Mouse (Mus musculus) neutrophil, adult 5-6 weeks (primary cell): ENCODE results near the gene Emilin2. TPM values are rescaled to one million over a fixed set of nuclear protein-coding genes. Genes with fewer than 3 reads are reported as not detected.

ENCODE experiments used
- ATAC-seq: fragments of 151-379, 151-347 bp; 2 replicates; pipeline ENCODE4 v1.8.0; 2017; ENCODE audit warnings: mild to moderate bottlenecking, moderate TSS enrichment; ENCODE audit not compliant: insufficient number of reproducible peaks, poor library complexity, low FRiP score, severe bottlenecking; ENCODE audit errors: extremely low read depth
- total RNA-seq: library from RNA; stranded (forward); fragments of 200-1000 nt; gene quantifications from 2 replicates; pipeline ENCODE4 v1.2.3, GENCODE M21; 2017

Gene Emilin2
- total RNA-seq, 1 experiment from 2014 or later = 281 TPM

- no peak for ATAC-seq
Measured at GRCm38 (mm10) chr17:71248963-71249362, 62.8 kb downstream of the Emilin2 start.

GRCm38 (mm10) chr17:71246022-71246421 lies 65.8 kb downstream of the Emilin2 start:
- no peak for ATAC-seq

GRCm38 (mm10) chr17:71245133-71245532 lies 66.6 kb downstream of the Emilin2 start:
- ATAC-seq = no peak

GRCm38 (mm10) chr17:71242666-71243065 lies 69.1 kb downstream of the Emilin2 start:
- no peak for ATAC-seq

- ATAC-seq = no peak
Measured at GRCm38 (mm10) chr17:71240811-71241210, 71.0 kb downstream of the Emilin2 start.

- no peak for ATAC-seq
Measured at GRCm38 (mm10) chr17:71238494-71238893, 73.3 kb downstream of the Emilin2 start.

GRCm38 (mm10) chr17:71235229-71235958 lies 76.4 kb downstream of the Emilin2 start:
- no peak for ATAC-seq

GRCm38 (mm10) chr17:71234041-71234594 lies 77.7 kb downstream of the Emilin2 start:
- no peak for ATAC-seq

- no peak for ATAC-seq
Measured at GRCm38 (mm10) chr17:71233210-71233609, 78.6 kb downstream of the Emilin2 start.

GRCm38 (mm10) chr17:71231998-71232397 lies 79.8 kb downstream of the Emilin2 start:
- ATAC-seq = no peak

GRCm38 (mm10) chr17:71230108-71230709 lies 81.6 kb downstream of the Emilin2 start:
- no peak for ATAC-seq

GRCm38 (mm10) chr17:71228651-71229050 lies 83.1 kb downstream of the Emilin2 start:
- no peak for ATAC-seq

GRCm38 (mm10) chr17:71227128-71227895 lies 84.5 kb downstream of the Emilin2 start:
- ATAC-seq = no peak

- ATAC-seq = no peak
Measured at GRCm38 (mm10) chr17:71225091-71225490, 86.7 kb downstream of the Emilin2 start.

GRCm38 (mm10) chr17:71224521-71224920 lies 87.3 kb downstream of the Emilin2 start:
- ATAC-seq = peak; percentile 57; the same call in 1 of the 2 replicates

GRCm38 (mm10) chr17:71223676-71224075 lies 88.1 kb downstream of the Emilin2 start:
- peak; percentile 27; the same call in 1 of the 2 replicates for ATAC-seq

GRCm38 (mm10) chr17:71221383-71221782 lies 90.4 kb downstream of the Emilin2 start:
- ATAC-seq = peak; percentile 45; the same call in 1 of the 2 replicates

GRCm38 (mm10) chr17:71217111-71217685 lies 94.6 kb downstream of the Emilin2 start:
- no peak for ATAC-seq

- no peak for ATAC-seq
Measured at GRCm38 (mm10) chr17:71216263-71216662, 95.5 kb downstream of the Emilin2 start.
